Mouse (Mus musculus) cortical plate, adult 2 months (tissue): ENCODE data around the gene Car10.

ENCODE experiments used
- CTCF ChIP-seq: fragments of 200-500 bp; IDR thresholded peaks from 2 replicates; pipeline ENCODE4 v1.5.1; 2011; ENCODE audit warnings: mild to moderate bottlenecking, control low read depth, low read length; ENCODE audit not compliant: insufficient read depth; ENCODE audit errors: extremely low read depth
- POLR2A ChIP-seq: fragments of 200-500 bp; IDR thresholded peaks from 2 replicates; pipeline ENCODE4 v1.6.1; 2011; ENCODE audit warnings: mild to moderate bottlenecking, low read length, control low read depth; ENCODE audit not compliant: insufficient read depth; ENCODE audit errors: extremely low read depth

DNA sequence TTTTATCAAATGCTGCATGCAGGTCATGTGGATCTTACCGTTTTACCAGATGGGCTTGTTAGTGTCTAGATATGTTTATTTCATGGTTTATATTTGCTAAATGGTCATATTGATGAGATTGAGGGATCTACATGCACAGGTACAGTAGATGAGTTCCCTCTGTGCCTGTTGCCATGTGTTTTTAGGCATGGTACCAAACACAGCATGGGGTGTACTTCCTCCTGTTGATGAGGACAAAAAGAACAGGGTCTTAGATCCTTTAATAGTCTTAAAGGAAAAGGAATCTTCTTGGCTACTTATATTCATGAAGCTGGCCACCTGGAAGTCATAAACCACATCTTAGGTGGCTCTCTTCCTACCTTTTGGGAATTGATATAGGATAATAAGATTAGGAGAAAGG, 43.9 kb downstream of the Car10 start:
- TF ChIP-seq CTCF (no peak), POLR2A (no peak)
